Mouse (Mus musculus) heart, embryonic 12.5 days (tissue): ENCODE data around the gene Cdca7l. TPM values are rescaled to one million over a fixed set of nuclear protein-coding genes. Genes with fewer than 3 reads are reported as not detected.

ENCODE experiments used
- ATAC-seq: fragments of 200-750 bp; cut with Nextera tagmentation; 2 replicates; pipeline ENCODE4 v1.8.0; 2017; ENCODE audit warnings: moderate TSS enrichment, moderate library complexity; ENCODE audit not compliant: insufficient number of reproducible peaks, low FRiP score
- H3K27ac ChIP-seq: fragments of 300-500 bp; sonication (generic); 2 replicates; pipeline ENCODE4 v1.5.1; 2016; ENCODE audit warnings: mild to moderate bottlenecking, moderate library complexity; ENCODE audit not compliant: poor library complexity, severe bottlenecking
- H3K27me3 ChIP-seq: fragments of 300-500 bp; sonication (generic); replicated peaks from 2 replicates; pipeline ENCODE4 v1.6.1; 2016; ENCODE audit warnings: mild to moderate bottlenecking, moderate library complexity
- H3K36me3 ChIP-seq: fragments of 300-500 bp; sonication (generic); 2 replicates; pipeline ENCODE4 v1.6.1; 2016; ENCODE audit warnings: mild to moderate bottlenecking, moderate library complexity
- H3K4me1 ChIP-seq: fragments of 300-500 bp; sonication (generic); replicated peaks from 2 replicates; pipeline ENCODE4 v1.6.1; 2016; ENCODE audit warnings: mild to moderate bottlenecking
- H3K4me2 ChIP-seq: fragments of 300-500 bp; sonication (generic); 2 replicates; pipeline ENCODE4 v1.6.1; 2016; ENCODE audit warnings: mild to moderate bottlenecking, moderate library complexity
- H3K4me3 ChIP-seq: fragments of 300-500 bp; sonication (generic); 2 replicates; pipeline ENCODE4 v1.5.1; 2016; ENCODE audit warnings: mild to moderate bottlenecking
- H3K9ac ChIP-seq: fragments of 300-500 bp; sonication (generic); 2 replicates; pipeline ENCODE4 v1.6.1; 2016; ENCODE audit warnings: mild to moderate bottlenecking, moderate library complexity
- H3K9me3 ChIP-seq: fragments of 300-500 bp; sonication (generic); replicated peaks from 2 replicates; pipeline ENCODE4 v1.6.1; 2016; ENCODE audit warnings: mild to moderate bottlenecking, moderate library complexity
- WGBS: fragments of 180-500 bp; shearing (Covaris S2); methylation state at CpG from one replicate; pipeline ENCODE4 v1.1.7; 2016; 5-methylcytosine and 5-hydroxymethylcytosine counted together
- polyA plus RNA-seq: library from polyadenylated mRNA; unstranded; fragments of >200 nt; fragmentation: Nextera tagmentation; extraction: Ambion mirVana; gene quantifications from 2 replicates; pipeline ENCODE4 v1.2.1, GENCODE M21; 2016

Gene Cdca7l
- polyA plus RNA-seq, 1 experiment from 2014 or later: 20.3 TPM

- Histone ChIP-seq H3K9me3 (no peaks in the 10 kb centered on the region), H3K4me1 (no peaks in the 10 kb centered on the region), H3K4me2 (no peak overlapping the region), H3K36me3 (no peaks in the 10 kb centered on the region), H3K9ac (no peak overlapping the region), H3K27ac (no peak overlapping the region), H3K27me3 (peaks cover 5% of the 10 kb centered on the region; the same call in 1 of the 2 replicates), H3K4me3 (no peak overlapping the region)
- 46% methylated on average over 10 of the region's 10 CpGs for WGBS
- ATAC-seq: no peak
Observed at GRCm38 (mm10) chr12:117914613-117915245, 110.6 kb downstream of the Cdca7l start.

DNA sequence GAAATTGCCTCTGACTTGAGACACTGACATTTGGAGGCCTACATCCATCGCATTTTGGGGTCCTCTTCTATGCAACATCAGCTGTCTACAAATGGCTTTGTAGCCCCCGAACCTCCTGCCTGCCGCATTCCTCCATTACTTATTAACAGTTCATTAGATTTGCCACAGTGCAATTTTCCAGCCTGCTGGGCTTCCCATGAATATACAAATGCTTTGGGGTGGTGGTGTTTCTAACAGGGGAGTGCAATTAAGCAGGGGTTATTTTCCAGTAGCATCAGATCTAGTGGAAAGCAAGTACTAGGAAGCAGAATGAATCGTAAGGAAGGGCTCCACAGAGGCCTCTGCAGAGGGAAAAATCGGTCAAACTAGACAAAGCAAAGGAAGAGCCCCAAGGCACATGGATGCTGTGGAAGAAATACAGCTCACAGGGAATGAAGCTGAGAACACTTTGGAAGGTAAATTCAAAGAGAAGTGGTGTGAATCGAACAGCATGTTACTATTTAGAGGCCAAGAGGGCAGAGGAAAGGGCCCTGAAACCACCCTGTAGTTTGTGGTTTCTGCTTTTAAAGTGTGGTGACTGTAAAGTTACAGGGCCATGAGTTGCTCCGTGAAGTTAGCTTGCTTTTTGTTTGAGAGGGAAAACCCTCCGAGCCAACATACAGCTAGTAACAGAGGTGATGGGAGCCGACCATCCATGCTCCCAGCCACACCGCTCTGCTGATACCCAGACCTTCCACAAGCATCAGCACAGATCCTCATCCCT lies 111.9 kb downstream of the Cdca7l start:
- H3K9me3 ChIP-seq: no peaks in the 10 kb centered on the region
- peaks cover 5% of the 10 kb centered on the region; the same call in 1 of the 2 replicates for H3K27me3 ChIP-seq
- 66% methylated on average over 10 of the region's 10 CpGs for WGBS
- no peak overlapping the region for H3K9ac ChIP-seq
- no peaks in the 10 kb centered on the region for H3K4me1 ChIP-seq
- no peak for ATAC-seq
- no peak overlapping the region for H3K4me2 ChIP-seq
- H3K4me3 ChIP-seq: no peak overlapping the region
- no peak overlapping the region for H3K27ac ChIP-seq
- H3K36me3 ChIP-seq: no peaks in the 10 kb centered on the region
